Mouse (Mus musculus) forebrain, embryonic 13.5 days (tissue): ENCODE data around the gene Tgm7. TPM values are rescaled to one million over a fixed set of nuclear protein-coding genes. Genes with fewer than 3 reads are reported as not detected.

Experiments used
- ATAC-seq: fragments of 200-750 bp; cut with Nextera tagmentation; 2 replicates; pipeline ENCODE4 v1.8.0; 2017
- H3K27ac ChIP-seq: fragments of 300-500 bp; sonication (generic); 2 replicates; pipeline ENCODE4 v1.5.1; 2015; ENCODE audit warnings: inconsistent platforms, mild to moderate bottlenecking, moderate library complexity
- H3K27me3 ChIP-seq: fragments of 300-500 bp; sonication (generic); 2 replicates; pipeline ENCODE4 v1.6.1; 2015; ENCODE audit warnings: mild to moderate bottlenecking, inconsistent platforms
- H3K36me3 ChIP-seq: fragments of 300-500 bp; sonication (generic); 2 replicates; pipeline ENCODE4 v1.6.1; 2015; ENCODE audit warnings: mild to moderate bottlenecking, inconsistent platforms; ENCODE audit not compliant: poor library complexity, severe bottlenecking
- H3K4me1 ChIP-seq: fragments of 300-500 bp; sonication (generic); 2 replicates; pipeline ENCODE4 v1.6.1; 2015; ENCODE audit warnings: inconsistent platforms
- H3K4me2 ChIP-seq: fragments of 300-500 bp; sonication (generic); 2 replicates; pipeline ENCODE4 v1.6.1; 2015; ENCODE audit warnings: inconsistent platforms, mild to moderate bottlenecking, moderate library complexity
- H3K4me3 ChIP-seq: fragments of 300-500 bp; sonication (generic); 2 replicates; pipeline ENCODE4 v1.5.1; 2015; ENCODE audit warnings: mild to moderate bottlenecking, inconsistent platforms
- H3K9ac ChIP-seq: fragments of 300-500 bp; sonication (generic); 2 replicates; pipeline ENCODE4 v1.6.1; 2015; ENCODE audit warnings: mild to moderate bottlenecking, inconsistent platforms
- H3K9me3 ChIP-seq: fragments of 300-500 bp; sonication (generic); replicated peaks from 2 replicates; pipeline ENCODE4 v1.6.1; 2016; ENCODE audit warnings: inconsistent platforms
- WGBS: fragments of 180-500 bp; shearing (Covaris S2); methylation state at CpG from one replicate; pipeline ENCODE4 v1.1.7; 2015; 5-methylcytosine and 5-hydroxymethylcytosine counted together
- polyA plus RNA-seq: library from polyadenylated mRNA; unstranded; fragments of >200 nt; fragmentation: Nextera tagmentation; extraction: Ambion mirVana; gene quantifications from 2 replicates; pipeline ENCODE4 v1.2.1, GENCODE M21; 2015

Tgm7 gene
- polyA plus RNA-seq, 1 experiment from 2014 or later: not detected

GRCm38 (mm10) chr2:121061315-121061714, 48.3 kb downstream of the Tgm7 start:
- no peak overlapping the region for H3K4me3 ChIP-seq
- H3K27ac ChIP-seq: no peak overlapping the region
- no peaks in the 10 kb centered on the region for H3K36me3 ChIP-seq
- H3K9ac ChIP-seq: no peak overlapping the region
- 89% methylated on average over 2 of the region's 2 CpGs for WGBS
- H3K27me3 ChIP-seq: no peaks in the 10 kb centered on the region
- H3K9me3 ChIP-seq: no peaks in the 10 kb centered on the region
- no peak overlapping the region for H3K4me2 ChIP-seq
- no peaks in the 10 kb centered on the region for H3K4me1 ChIP-seq
- no peak for ATAC-seq

GRCm38 (mm10) chr2:121057997-121058396, 51.6 kb downstream of the Tgm7 start:
- no peak overlapping the region for H3K4me3 ChIP-seq
- no peaks in the 10 kb centered on the region for H3K4me1 ChIP-seq
- no peak overlapping the region for H3K27ac ChIP-seq
- H3K4me2 ChIP-seq: no peak overlapping the region
- H3K36me3 ChIP-seq: no peaks in the 10 kb centered on the region
- ATAC-seq: no peak
- no peaks in the 10 kb centered on the region for H3K9me3 ChIP-seq
- 80% methylated on average over 6 of the region's 6 CpGs for WGBS
- H3K9ac ChIP-seq: no peak overlapping the region
- H3K27me3 ChIP-seq: no peaks in the 10 kb centered on the region

- Histone ChIP-seq H3K4me2 (no peak overlapping the region), H3K27me3 (no peaks in the 10 kb centered on the region), H3K9ac (no peak overlapping the region), H3K9me3 (no peaks in the 10 kb centered on the region), H3K4me1 (no peaks in the 10 kb centered on the region), H3K27ac (no peak overlapping the region), H3K4me3 (no peak overlapping the region), H3K36me3 (no peaks in the 10 kb centered on the region)
- no peak for ATAC-seq
- WGBS: 82% methylated on average over 6 of the region's 6 CpGs
Measured at GRCm38 (mm10) chr2:121055915-121056314, 53.7 kb downstream of the Tgm7 start.

- Histone ChIP-seq H3K9me3 (no peaks in the 10 kb centered on the region), H3K27ac (no peak overlapping the region), H3K4me1 (no peaks in the 10 kb centered on the region), H3K27me3 (no peaks in the 10 kb centered on the region), H3K9ac (no peak overlapping the region), H3K4me3 (no peak overlapping the region), H3K4me2 (no peak overlapping the region), H3K36me3 (no peaks in the 10 kb centered on the region)
- WGBS: 79% methylated on average over 2 of the region's 2 CpGs
- no peak for ATAC-seq
Measured at GRCm38 (mm10) chr2:121054060-121054459, 55.5 kb downstream of the Tgm7 start.

GRCm38 (mm10) chr2:121052176-121052575, 57.4 kb downstream of the Tgm7 start:
- H3K27me3 ChIP-seq: no peaks in the 10 kb centered on the region
- H3K36me3 ChIP-seq: no peaks in the 10 kb centered on the region
- WGBS: 90% methylated on average over 5 of the region's 5 CpGs
- H3K4me2 ChIP-seq: no peak overlapping the region
- no peak overlapping the region for H3K4me3 ChIP-seq
- H3K27ac ChIP-seq: no peak overlapping the region
- H3K9ac ChIP-seq: no peak overlapping the region
- ATAC-seq: no peak
- H3K4me1 ChIP-seq: no peaks in the 10 kb centered on the region
- H3K9me3 ChIP-seq: no peaks in the 10 kb centered on the region

GRCm38 (mm10) chr2:121045653-121046052, 63.9 kb downstream of the Tgm7 start:
- Histone ChIP-seq H3K4me3 (no peak overlapping the region), H3K4me1 (no peaks in the 10 kb centered on the region), H3K27me3 (no peaks in the 10 kb centered on the region), H3K9ac (no peak overlapping the region), H3K36me3 (no peaks in the 10 kb centered on the region), H3K27ac (no peak overlapping the region), H3K4me2 (no peak overlapping the region), H3K9me3 (no peaks in the 10 kb centered on the region)
- 74% methylated on average over 4 of the region's 4 CpGs for WGBS
- ATAC-seq: no peak

Other genes starting within 250 kb of the Tgm7 start
- gene Ubr1, start 139.1 kb downstream of the Tgm7 start, polyA plus RNA-seq: 32.1 and 34.9 TPM in 2 replicates
- gene Tmem62, start 132.8 kb downstream of the Tgm7 start, polyA plus RNA-seq: 4.6 and 5.3 TPM in 2 replicates
- gene Ccndbp1, start 101.4 kb downstream of the Tgm7 start, polyA plus RNA-seq: 61.6 TPM in 2 replicates
- gene Epb42, start 72.7 kb downstream of the Tgm7 start, polyA plus RNA-seq: 0.59 and 0.67 TPM in 2 replicates
- gene Tgm5, start 24.0 kb downstream of the Tgm7 start, polyA plus RNA-seq: 0.10 TPM in 1 of 2 replicates, not detected in the other
- 28.7 and 29.9 TPM in 2 replicates for gene Adal, start 30.6 kb upstream of the Tgm7 start, polyA plus RNA-seq
- gene Lcmt2, start 30.9 kb upstream of the Tgm7 start, polyA plus RNA-seq: 25.1 and 26.6 TPM in 2 replicates
- gene Tubgcp4, start 60.9 kb upstream of the Tgm7 start, polyA plus RNA-seq: 68.8 and 70.4 TPM in 2 replicates
- gene Zscan29, start 61.3 kb upstream of the Tgm7 start, polyA plus RNA-seq: 11.9 and 12.1 TPM in 2 replicates
- 179 and 204 TPM in 2 replicates for gene Trp53bp1, start 161.6 kb upstream of the Tgm7 start, polyA plus RNA-seq
- 13.2 and 14.7 TPM in 2 replicates for gene Map1a, start 179.8 kb upstream of the Tgm7 start, polyA plus RNA-seq
- 14.0 and 15.5 TPM in 2 replicates for gene Ppip5k1, start 245.6 kb upstream of the Tgm7 start, polyA plus RNA-seq
- 11.3 and 11.9 TPM in 2 replicates for gene Ckmt1, start 247.9 kb upstream of the Tgm7 start, polyA plus RNA-seq